Mouse (Mus musculus) small intestine, adult 2 months (tissue): ENCODE measurements at regions not wholly inside any gene's neighbourhood (a gene's known extent, or its start where the extent isn't known, plus 50 kb on each side); places are given as distances from the start of the nearest gene placed in this dataset.

Experiments
- CTCF ChIP-seq: fragments of 200-500 bp; IDR thresholded peaks from 2 replicates; pipeline ENCODE4 v1.5.1; 2012; ENCODE audit warnings: low read depth, mild to moderate bottlenecking, control low read depth, inconsistent platforms, low read length, moderate library complexity, mixed read lengths; ENCODE audit not compliant: insufficient replicate concordance, insufficient read length; ENCODE audit errors: extremely low read depth
- POLR2A ChIP-seq: fragments of 200-500 bp; IDR thresholded peaks from 2 replicates; pipeline ENCODE4 v1.6.1; 2012; ENCODE audit warnings: low read depth, mild to moderate bottlenecking, control low read depth, inconsistent platforms, low read length, moderate library complexity

DNA sequence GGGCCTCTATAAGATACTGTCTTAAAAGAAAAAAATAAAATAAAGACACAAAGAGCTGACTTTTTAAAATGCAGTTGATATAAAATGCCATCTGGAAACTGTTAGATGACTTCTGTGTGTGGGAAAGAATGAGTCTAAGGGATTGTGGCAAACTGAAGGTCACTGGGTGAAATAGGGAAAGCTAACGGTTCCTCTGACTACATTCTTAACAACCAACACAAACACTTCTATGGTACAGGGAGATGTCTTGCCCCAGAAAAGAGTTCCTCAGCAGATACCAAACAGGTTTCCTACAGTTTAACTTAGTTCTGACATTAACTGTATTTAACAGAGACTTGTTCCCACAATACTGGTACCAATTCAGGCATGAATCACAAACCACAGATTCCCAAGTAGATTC is 103.6 kb upstream of the Nt5c1b start:
- no peak for TF ChIP-seq CTCF
- no peak for TF ChIP-seq POLR2A
